In the genomic region with DNA sequence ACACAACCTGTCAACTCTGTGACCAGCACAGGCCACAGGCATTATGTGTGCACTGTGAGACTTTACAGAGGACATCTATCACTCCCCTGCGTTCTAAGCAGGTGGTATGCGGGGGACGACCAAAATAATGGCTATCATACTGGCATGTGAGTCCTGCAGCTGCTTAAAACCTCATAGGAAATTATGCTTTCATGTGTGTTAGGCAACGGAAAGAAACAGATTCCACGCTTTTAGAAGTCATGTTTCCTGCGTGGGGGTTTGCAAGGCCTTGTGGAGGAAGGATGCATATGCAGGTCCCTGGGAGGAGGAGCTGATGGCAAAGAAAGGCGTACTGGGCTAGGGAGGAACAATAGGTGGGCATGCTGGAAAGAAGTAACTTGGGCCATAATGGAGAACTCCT, we compare ENCODE assay signal across 17 mouse cellular contexts.
A peak's percentile ranks its signal among the peaks of the same experiment; 100 is the strongest.
DNase-seq lines count a peak whose midpoint lies in the region.
"Had no signal": no experiment of that assay in that cellular context is flagged by ENCODE, and none has a peak within 500 bp of the region (broad histone marks: within the 10 kb centered on the region; RNA-seq: fewer than 3 reads in every experiment).

No protein-coding gene starts in this region.

- peak; percentile 28 to 52 for DNase-seq in frontal cortex, postnatal 36 days (ENCODE audit: low spot score in 2 of 2)
- DNase-seq in frontal cortex, postnatal 14 days (ENCODE audit: low spot score in 2 of 2) = no peak
- DNase-seq in layer of hippocampus, adult 9-11 months = peak; percentile 32
- DNase-seq in layer of hippocampus, postnatal 10 days (ENCODE audit: low spot score in 2 of 2) = no peak
- DNase-seq in right cerebral cortex, postnatal 25 days = peak; percentile 24
- DNase-seq in right cerebral cortex, postnatal 14 days = no peak
- DNase-seq in telencephalon, adult 2 months (ENCODE audit: low read depth, low spot score) = peak; percentile 54
- DNase-seq in urinary bladder, postnatal 25 days (ENCODE audit: low spot score) = no peak
- DNase-seq: adrenal gland, postnatal 36 days; cerebellum, adult 11-12 months; cerebellum, postnatal 10 days; gastrocnemius, adult 2 months; heart, postnatal 4 days; kidney, adult 11 months; kidney, postnatal 36 days; liver, postnatal 0 days; thymus, postnatal 14 days had no signal

Comparison
In these comparisons a context has a peak if more than half of its experiments do, and no peak if none do; other contexts are left out.
1. DNase-seq: peak in frontal cortex, postnatal 36 days (2 of 2), layer of hippocampus, adult 9-11 months (single experiment), right cerebral cortex, postnatal 25 days (single experiment) and telencephalon, adult 2 months (single experiment); none in frontal cortex, postnatal 14 days (0 of 2), layer of hippocampus, postnatal 10 days (0 of 2), right cerebral cortex, postnatal 14 days (single experiment) and urinary bladder, postnatal 25 days (single experiment).